Mouse (Mus musculus): ENCODE data around the gene Tsc1. TPM values are rescaled to one million over a fixed set of nuclear protein-coding genes. Genes with fewer than 3 reads are reported as not detected.
A peak's percentile ranks its signal among the peaks of the same experiment; 100 is the strongest.

Tsc1 gene
- polyA plus RNA-seq, 1 experiment, result 1.7 TPM

- TF ChIP-seq GATA1 (IDR thresholded peaks at IDR 0.05; ENCODE audit: borderline replicate concordance, low read length) (no peak), FLI1 (IDR thresholded peaks at IDR 0.05; ENCODE audit: low read length) (no peak)
- H3K36me3 ChIP-seq (replicated peaks; ENCODE audit: low read length), result peaks cover 96% of the 10 kb centered on the region
- H3K4me1 ChIP-seq, result peaks cover 100% of the 10 kb centered on the region
- H3K9me3 ChIP-seq, result no peaks in the 10 kb centered on the region
- H3K27me3 ChIP-seq (replicated peaks), result no peaks in the 10 kb centered on the region
- H3K4me3 ChIP-seq (replicated peaks), result no peak overlapping the region
Measured at GRCm38 (mm10) chr2:28612436-28613063, 28.5 kb upstream of the Tsc1 start.

GRCm38 (mm10) chr2:28613599-28613998 lies 27.4 kb upstream of the Tsc1 start:
- TF ChIP-seq GATA1 (IDR thresholded peaks at IDR 0.05; ENCODE audit: borderline replicate concordance, low read length) (no peak), FLI1 (IDR thresholded peaks at IDR 0.05; ENCODE audit: low read length) (no peak)
- Histone ChIP-seq H3K4me1 (peaks cover 100% of the 10 kb centered on the region), H3K9me3 (no peaks in the 10 kb centered on the region), H3K4me3 (replicated peaks) (peak overlapping the region; percentile 2), H3K36me3 (replicated peaks; ENCODE audit: low read length) (peaks cover 98% of the 10 kb centered on the region), H3K27me3 (replicated peaks) (no peaks in the 10 kb centered on the region)

- no peak for TF ChIP-seq FLI1 (IDR thresholded peaks at IDR 0.05; ENCODE audit: low read length)
- no peaks in the 10 kb centered on the region for H3K27me3 ChIP-seq (replicated peaks)
- peaks cover 96% of the 10 kb centered on the region for H3K4me1 ChIP-seq
- H3K9me3 ChIP-seq, result no peaks in the 10 kb centered on the region
- peak overlapping the region; percentile 81 for H3K4me3 ChIP-seq (replicated peaks)
- H3K36me3 ChIP-seq (replicated peaks; ENCODE audit: low read length), result peaks cover 85% of the 10 kb centered on the region
Measured at GRCm38 (mm10) chr2:28616358-28616757, 24.7 kb upstream of the Tsc1 start.

GRCm38 (mm10) chr2:28616874-28617273 lies 24.2 kb upstream of the Tsc1 start:
- peak overlapping the region; percentile 81 for H3K4me3 ChIP-seq (replicated peaks)
- TF ChIP-seq FLI1 (IDR thresholded peaks at IDR 0.05; ENCODE audit: low read length) (no peak), GATA1 (IDR thresholded peaks at IDR 0.05; ENCODE audit: borderline replicate concordance, low read length) (no peak)
- no peaks in the 10 kb centered on the region for H3K27me3 ChIP-seq (replicated peaks)
- no peaks in the 10 kb centered on the region for H3K9me3 ChIP-seq
- peaks cover 80% of the 10 kb centered on the region for H3K36me3 ChIP-seq (replicated peaks; ENCODE audit: low read length)
- peaks cover 96% of the 10 kb centered on the region for H3K4me1 ChIP-seq

- Histone ChIP-seq H3K27me3 (replicated peaks) (no peaks in the 10 kb centered on the region), H3K4me3 (replicated peaks) (peak overlapping the region; percentile 90), H3K9me3 (no peaks in the 10 kb centered on the region), H3K4me1 (peaks cover 96% of the 10 kb centered on the region), H3K36me3 (replicated peaks; ENCODE audit: low read length) (peaks cover 70% of the 10 kb centered on the region)
- no peak for TF ChIP-seq FLI1 (IDR thresholded peaks at IDR 0.05; ENCODE audit: low read length)
Measured at GRCm38 (mm10) chr2:28617498-28618486, 23.2 kb upstream of the Tsc1 start.

- TF ChIP-seq FLI1 (IDR thresholded peaks at IDR 0.05; ENCODE audit: low read length), result no peak
- no peak for TF ChIP-seq GATA1 (IDR thresholded peaks at IDR 0.05; ENCODE audit: borderline replicate concordance, low read length)
- H3K4me3 ChIP-seq (replicated peaks), result peak overlapping the region; percentile 90
Measured at GRCm38 (mm10) chr2:28618777-28619336, 22.2 kb upstream of the Tsc1 start.

GRCm38 (mm10) chr2:28619369-28619768 lies 21.7 kb upstream of the Tsc1 start:
- H3K4me1 ChIP-seq, result peaks cover 93% of the 10 kb centered on the region
- peaks cover 55% of the 10 kb centered on the region for H3K36me3 ChIP-seq (replicated peaks; ENCODE audit: low read length)
- H3K9me3 ChIP-seq, result no peaks in the 10 kb centered on the region
- peak overlapping the region; percentile 90 for H3K4me3 ChIP-seq (replicated peaks)
- H3K27me3 ChIP-seq (replicated peaks), result peaks cover 5% of the 10 kb centered on the region
- TF ChIP-seq GATA1 (IDR thresholded peaks at IDR 0.05; ENCODE audit: borderline replicate concordance, low read length), result no peak
- no peak for TF ChIP-seq FLI1 (IDR thresholded peaks at IDR 0.05; ENCODE audit: low read length)

More at GRCm38 (mm10) chr2:28618777-28619336, 22.2 kb upstream of the Tsc1 start:
- H3K27me3 ChIP-seq (replicated peaks), result peaks cover 5% of the 10 kb centered on the region
- peaks cover 95% of the 10 kb centered on the region for H3K4me1 ChIP-seq
- H3K36me3 ChIP-seq (replicated peaks; ENCODE audit: low read length), result peaks cover 60% of the 10 kb centered on the region
- no peaks in the 10 kb centered on the region for H3K9me3 ChIP-seq

GRCm38 (mm10) chr2:28620522-28620921 lies 20.5 kb upstream of the Tsc1 start:
- peaks cover 92% of the 10 kb centered on the region for H3K4me1 ChIP-seq
- peaks cover 3% of the 10 kb centered on the region; the same call in 1 of the 2 replicates for H3K9me3 ChIP-seq
- H3K27me3 ChIP-seq (replicated peaks), result peaks cover 5% of the 10 kb centered on the region
- peak overlapping the region; percentile 90 for H3K4me3 ChIP-seq (replicated peaks)
- peaks cover 43% of the 10 kb centered on the region for H3K36me3 ChIP-seq (replicated peaks; ENCODE audit: low read length)
- no peak for TF ChIP-seq FLI1 (IDR thresholded peaks at IDR 0.05; ENCODE audit: low read length)
- TF ChIP-seq GATA1 (IDR thresholded peaks at IDR 0.05; ENCODE audit: borderline replicate concordance, low read length), result no peak

GRCm38 (mm10) chr2:28621111-28621510 lies 19.9 kb upstream of the Tsc1 start:
- Histone ChIP-seq H3K4me3 (replicated peaks) (peak overlapping the region; percentile 90), H3K9me3 (peaks cover 3% of the 10 kb centered on the region; the same call in 1 of the 2 replicates), H3K4me1 (peaks cover 91% of the 10 kb centered on the region), H3K27me3 (replicated peaks) (peaks cover 8% of the 10 kb centered on the region), H3K36me3 (replicated peaks; ENCODE audit: low read length) (peaks cover 37% of the 10 kb centered on the region)
- no peak for TF ChIP-seq GATA1 (IDR thresholded peaks at IDR 0.05; ENCODE audit: borderline replicate concordance, low read length)
- TF ChIP-seq FLI1 (IDR thresholded peaks at IDR 0.05; ENCODE audit: low read length), result no peak

Measured in megakaryocyte, embryonic 14.5 days (primary cell).